Mouse (Mus musculus): ENCODE data around the gene Pafah2.

DNA sequence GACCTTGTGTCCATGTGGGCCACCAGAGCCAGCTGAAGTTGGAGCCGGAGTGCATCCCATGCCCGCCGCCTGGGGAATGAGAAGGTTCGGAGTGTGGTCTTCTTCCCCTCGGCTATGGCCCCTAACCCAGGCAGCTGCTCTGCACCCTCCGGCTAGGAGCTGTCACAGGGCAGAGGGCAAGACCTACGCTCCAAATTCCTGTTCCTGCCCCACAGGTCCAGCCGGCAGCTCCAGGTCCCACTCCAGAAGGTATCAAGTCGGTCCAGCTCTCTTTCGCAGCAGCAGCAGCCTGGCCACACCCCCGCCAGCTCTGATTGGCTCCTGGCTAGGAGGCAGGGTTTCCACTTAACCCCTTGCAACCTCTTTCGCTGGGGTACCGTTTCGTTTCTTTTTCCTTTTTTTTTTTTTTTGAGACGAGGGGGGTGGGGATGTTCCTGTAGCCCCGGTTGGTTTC, 23.8 kb upstream of the Pafah2 start:
- TF ChIP-seq CTCF (IDR thresholded peaks at IDR 0.05; ENCODE audit: low read depth), result no peak
- TF ChIP-seq EP300 (IDR thresholded peaks at IDR 0.05; ENCODE audit: low read depth), result no peak
